14 mouse cellular contexts compared by ENCODE assay signal in the genomic region with DNA sequence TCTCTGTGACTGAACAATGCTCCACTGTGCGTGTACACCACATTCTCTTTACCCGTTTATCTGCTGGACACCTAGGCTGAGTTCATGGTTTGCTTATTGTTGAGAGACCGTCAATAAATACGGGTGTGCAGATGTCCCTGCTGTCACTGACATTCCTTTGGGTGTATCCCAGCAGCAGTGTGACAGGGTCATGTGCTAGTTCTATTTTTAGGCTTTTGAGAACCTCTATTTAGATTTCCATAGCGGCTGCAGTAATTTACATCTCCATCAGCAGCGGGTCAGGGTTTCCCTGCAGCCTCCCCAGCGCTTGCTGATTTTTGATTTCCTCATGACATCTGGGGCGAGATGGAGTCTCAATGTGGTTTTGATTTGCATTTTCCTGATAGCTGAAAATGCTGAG.
DNase-seq lines count a peak whose midpoint lies in the region; ATAC-seq and TF ChIP-seq lines count a peak whose summit lies in the region.
"Had no signal": no experiment of that assay in that cellular context is flagged by ENCODE, and none has a peak within 500 bp of the region (broad histone marks: within the 10 kb centered on the region; RNA-seq: fewer than 3 reads in every experiment).

No protein-coding gene starts in this region.

- H3K36me3 ChIP-seq in forebrain, embryonic 16.5 days (ENCODE audit: control insufficient read depth, insufficient read depth): no peaks in the 10 kb centered on the region
- H3K36me3 ChIP-seq in forebrain, embryonic 15.5 days: no peaks in the 10 kb centered on the region
- peaks cover 12% of the 10 kb centered on the region; the same call in 1 of the 2 replicates for H3K36me3 ChIP-seq in liver, adult 2 months (ENCODE audit: control insufficient read depth, insufficient read depth, low read length)
- H3K36me3 ChIP-seq in hindbrain, embryonic 13.5 days: no peaks in the 10 kb centered on the region
- H3K36me3 ChIP-seq in neural tube, embryonic 11.5 days (ENCODE audit: control insufficient read depth, insufficient read depth, low read length): no peaks in the 10 kb centered on the region
- H3K36me3 ChIP-seq: liver, embryonic 15.5 days had no signal

- no peak overlapping the region for H3K4me3 ChIP-seq in forebrain, embryonic 16.5 days (replicated peaks; ENCODE audit: low read length)
- H3K4me3 ChIP-seq in forebrain, embryonic 15.5 days: no peak overlapping the region
- no peak overlapping the region for H3K4me3 ChIP-seq in liver, adult 2 months (ENCODE audit: insufficient read depth, low read depth, low read length)
- H3K4me3 ChIP-seq in hindbrain, embryonic 13.5 days: no peak overlapping the region
- H3K4me3 ChIP-seq in neural tube, embryonic 11.5 days (ENCODE audit: low read depth, low read length): no peak overlapping the region
- H3K4me3 ChIP-seq: erythroblast, embryonic 14.5 days; liver, embryonic 15.5 days had no signal

- peaks cover 11% of the 10 kb centered on the region; the same call in 1 of the 2 replicates for H3K4me1 ChIP-seq in forebrain, embryonic 16.5 days (replicated peaks; ENCODE audit: control insufficient read depth, insufficient read depth, low read length)
- peaks cover 12% of the 10 kb centered on the region for H3K4me1 ChIP-seq in forebrain, embryonic 15.5 days
- peaks cover 34% of the 10 kb centered on the region for H3K4me1 ChIP-seq in liver, adult 2 months (ENCODE audit: control insufficient read depth, insufficient read depth, low read length)
- H3K4me1 ChIP-seq in hindbrain, embryonic 13.5 days (replicated peaks): peaks cover 7% of the 10 kb centered on the region; the same call in 1 of the 2 replicates
- no peaks in the 10 kb centered on the region for H3K4me1 ChIP-seq in neural tube, embryonic 11.5 days (ENCODE audit: control insufficient read depth, insufficient read depth, low read length)

- peak; percentile 64 for DNase-seq in liver, adult 2 months (ENCODE audit: extremely low read depth, low read depth, low spot score)
- no peak for DNase-seq in liver
- DNase-seq in neural tube, embryonic 11.5 days (ENCODE audit: low spot score): peak; percentile 33
- no peak for DNase-seq in left cerebral cortex, postnatal 4 days
- DNase-seq: adrenal gland, adult 8-10 months; cerebellum, adult 11 months; gastrocnemius, postnatal 36 days; kidney, adult 9 months had no signal

- peak overlapping the region; percentile 33 for H3K27ac ChIP-seq in forebrain, embryonic 16.5 days (ENCODE audit: low read length)
- H3K27ac ChIP-seq in forebrain, embryonic 15.5 days (replicated peaks): no peak overlapping the region
- H3K27ac ChIP-seq in liver, adult 2 months (replicated peaks; ENCODE audit: insufficient read depth, low read depth, low read length): no peak overlapping the region
- peak overlapping the region; percentile 35; the same call in 1 of the 2 replicates for H3K27ac ChIP-seq in hindbrain, embryonic 13.5 days
- H3K27ac ChIP-seq in neural tube, embryonic 11.5 days (ENCODE audit: low read depth, low read length): no peak overlapping the region
- H3K27ac ChIP-seq: liver, embryonic 15.5 days had no signal

- H3K79me2 ChIP-seq in liver, adult 2 months (ENCODE audit: control insufficient read depth, insufficient read depth, low read length): peaks cover 59% of the 10 kb centered on the region

- H3K9ac ChIP-seq in forebrain, embryonic 16.5 days (replicated peaks; ENCODE audit: low read depth, low read length): no peak overlapping the region
- no peak overlapping the region for H3K9ac ChIP-seq in forebrain, embryonic 15.5 days (replicated peaks)
- H3K9ac ChIP-seq in liver, adult 2 months (ENCODE audit: low read depth, low read length): no peak overlapping the region
- no peak overlapping the region for H3K9ac ChIP-seq in hindbrain, embryonic 13.5 days
- no peak overlapping the region for H3K9ac ChIP-seq in neural tube, embryonic 11.5 days (ENCODE audit: low read length)
- H3K9ac ChIP-seq: liver, embryonic 15.5 days had no signal

- ATAC-seq in forebrain, embryonic 16.5 days: 0 out of 2 replicates have a peak, but pooled peaks have one; percentile 47
- ATAC-seq in forebrain, embryonic 15.5 days (replicated peaks): no peak
- ATAC-seq in hindbrain, embryonic 13.5 days (ENCODE audit: low FRiP score): no peak
- peak; percentile 55; the same call in 1 of the 2 replicates for ATAC-seq in neural tube, embryonic 11.5 days (ENCODE audit: insufficient read depth, low FRiP score, low TSS enrichment)
- no peak for ATAC-seq in monocyte, adult 5-6 weeks (replicated peaks; ENCODE audit: insufficient number of reproducible peaks, low FRiP score, low TSS enrichment, poor library complexity, severe bottlenecking)

- no peaks in the 10 kb centered on the region for H3K27me3 ChIP-seq in forebrain, embryonic 16.5 days (replicated peaks; ENCODE audit: control insufficient read depth, insufficient read depth, low read length)
- H3K27me3 ChIP-seq in forebrain, embryonic 15.5 days: no peaks in the 10 kb centered on the region
- no peaks in the 10 kb centered on the region for H3K27me3 ChIP-seq in liver, adult 2 months (ENCODE audit: control insufficient read depth, insufficient read depth, low read length)
- H3K27me3 ChIP-seq in hindbrain, embryonic 13.5 days: no peaks in the 10 kb centered on the region
- no peaks in the 10 kb centered on the region for H3K27me3 ChIP-seq in neural tube, embryonic 11.5 days (ENCODE audit: control insufficient read depth, insufficient read depth, low read length)
- H3K27me3 ChIP-seq: liver, embryonic 15.5 days had no signal

- no peak for TF ChIP-seq POLR2A in liver, adult 2 months (IDR thresholded peaks at IDR 0.05; ENCODE audit: extremely low read depth, insufficient read depth, low read length)

- intact Hi-C loops in left cerebral cortex, postnatal 4 days (cut with DNase I): loop anchor here (10.0 kb wide), 1 partner anchor 54 kb away; no protein-coding TSS in a partner anchor

- 22% methylated on average over 8 of the region's 8 CpGs for WGBS in forebrain, embryonic 16.5 days
- WGBS in forebrain, embryonic 15.5 days: 29% methylated on average over 8 of the region's 8 CpGs
- 45% methylated on average over 8 of the region's 8 CpGs for WGBS in liver, adult 2 months
- WGBS in hindbrain, embryonic 13.5 days: 10% methylated on average over 8 of the region's 8 CpGs
- 48% methylated on average over 8 of the region's 8 CpGs for WGBS in neural tube, embryonic 11.5 days

- no peak for TF ChIP-seq CTCF in liver, adult 2 months (IDR thresholded peaks at IDR 0.05; ENCODE audit: low read depth, low read length)

- H3K4me2 ChIP-seq in forebrain, embryonic 16.5 days (ENCODE audit: low read length): no peak overlapping the region
- no peak overlapping the region for H3K4me2 ChIP-seq in forebrain, embryonic 15.5 days (replicated peaks)
- no peak overlapping the region for H3K4me2 ChIP-seq in hindbrain, embryonic 13.5 days
- H3K4me2 ChIP-seq in neural tube, embryonic 11.5 days (ENCODE audit: low read depth): no peak overlapping the region
- H3K4me2 ChIP-seq: liver, embryonic 15.5 days had no signal

- no peaks in the 10 kb centered on the region for H3K9me3 ChIP-seq in forebrain, embryonic 16.5 days (ENCODE audit: control insufficient read depth, low read length)
- no peaks in the 10 kb centered on the region for H3K9me3 ChIP-seq in forebrain, embryonic 15.5 days
- no peaks in the 10 kb centered on the region for H3K9me3 ChIP-seq in hindbrain, embryonic 13.5 days
- no peaks in the 10 kb centered on the region for H3K9me3 ChIP-seq in neural tube, embryonic 11.5 days (ENCODE audit: control insufficient read depth, low read length)
- H3K9me3 ChIP-seq: liver, embryonic 15.5 days had no signal

Comparison
In these comparisons a context has a peak if more than half of its experiments do, and no peak if none do; other contexts are left out.
1. ATAC-seq: peak in forebrain, embryonic 16.5 days (single experiment) and neural tube, embryonic 11.5 days (single experiment); none in forebrain, embryonic 15.5 days (single experiment), hindbrain, embryonic 13.5 days (single experiment) and monocyte, adult 5-6 weeks (single experiment).
2. H3K27ac ChIP-seq: peak in forebrain, embryonic 16.5 days (single experiment) and hindbrain, embryonic 13.5 days (single experiment); none in forebrain, embryonic 15.5 days (single experiment), liver, adult 2 months (single experiment) and neural tube, embryonic 11.5 days (single experiment).
3. DNase-seq: peak in liver, adult 2 months (single experiment) and neural tube, embryonic 11.5 days (single experiment); none in liver (single experiment) and left cerebral cortex, postnatal 4 days (single experiment).